Mouse (Mus musculus): ENCODE results near the gene Tpi1. TPM values are rescaled to one million over a fixed set of nuclear protein-coding genes. Genes with fewer than 3 reads are reported as not detected.

Tpi1 gene
- polyA plus RNA-seq, 1 experiment from 2014 or later = 866 TPM

- 42% methylated on average over 8 of the region's 8 CpGs for WGBS
- no peak overlapping the region for H3K9ac ChIP-seq (replicated peaks; ENCODE audit: low read length)
- no peaks in the 10 kb centered on the region for H3K9me3 ChIP-seq (ENCODE audit: low read length)
- H3K27ac ChIP-seq (ENCODE audit: low read length) = no peak overlapping the region
- no peak for ATAC-seq (ENCODE audit: low FRiP score, low TSS enrichment)
- no peak overlapping the region for H3K4me2 ChIP-seq (replicated peaks; ENCODE audit: low read depth, low read length)
- H3K36me3 ChIP-seq (ENCODE audit: insufficient read depth, low read length) = no peaks in the 10 kb centered on the region
- peaks cover 11% of the 10 kb centered on the region; the same call in 1 of the 2 replicates for H3K4me1 ChIP-seq (ENCODE audit: insufficient read depth, low read length)
- no peaks in the 10 kb centered on the region for H3K27me3 ChIP-seq (ENCODE audit: insufficient read depth, low read length)
- H3K4me3 ChIP-seq (ENCODE audit: low read length) = no peak overlapping the region
These were observed 27.2 kb downstream of the Tpi1 start for GRCm38 (mm10) chr6:124786756-124787420.

GRCm38 (mm10) chr6:124782436-124782835, 31.7 kb downstream of the Tpi1 start:
- ATAC-seq (ENCODE audit: low FRiP score, low TSS enrichment) = 0 out of 2 replicates have a peak, but pooled peaks have one; percentile 36

GRCm38 (mm10) chr6:124780917-124781316, 33.2 kb downstream of the Tpi1 start:
- ATAC-seq (ENCODE audit: low FRiP score, low TSS enrichment) = no peak
- Histone ChIP-seq H3K4me3 (ENCODE audit: low read length) (no peak overlapping the region), H3K9ac (replicated peaks; ENCODE audit: low read length) (no peak overlapping the region), H3K27ac (ENCODE audit: low read length) (no peak overlapping the region), H3K4me1 (ENCODE audit: insufficient read depth, low read length) (peaks cover 21% of the 10 kb centered on the region), H3K4me2 (replicated peaks; ENCODE audit: low read depth, low read length) (no peak overlapping the region), H3K9me3 (ENCODE audit: low read length) (no peaks in the 10 kb centered on the region), H3K36me3 (ENCODE audit: insufficient read depth, low read length) (no peaks in the 10 kb centered on the region), H3K27me3 (ENCODE audit: insufficient read depth, low read length) (no peaks in the 10 kb centered on the region)
- 84% methylated on average over 7 of the region's 7 CpGs for whole genome bisulfite sequencing

More at GRCm38 (mm10) chr6:124782436-124782835, 31.7 kb downstream of the Tpi1 start:
- no peaks in the 10 kb centered on the region for H3K27me3 ChIP-seq (ENCODE audit: insufficient read depth, low read length)
- H3K4me1 ChIP-seq (ENCODE audit: insufficient read depth, low read length) = peaks cover 21% of the 10 kb centered on the region
- H3K36me3 ChIP-seq (ENCODE audit: insufficient read depth, low read length) = no peaks in the 10 kb centered on the region
- no peak overlapping the region for H3K27ac ChIP-seq (ENCODE audit: low read length)
- peak overlapping the region; percentile 18; the same call in 1 of the 2 replicates for H3K4me3 ChIP-seq (ENCODE audit: low read length)
- WGBS = 27% methylated on average over 6 of the region's 6 CpGs
- peak overlapping the region; percentile 39 for H3K4me2 ChIP-seq (replicated peaks; ENCODE audit: low read depth, low read length)
- no peak overlapping the region for H3K9ac ChIP-seq (replicated peaks; ENCODE audit: low read length)
- H3K9me3 ChIP-seq (ENCODE audit: low read length) = no peaks in the 10 kb centered on the region

- no peaks in the 10 kb centered on the region for H3K9me3 ChIP-seq (ENCODE audit: low read length)
- no peak overlapping the region for H3K27ac ChIP-seq (ENCODE audit: low read length)
- ATAC-seq (ENCODE audit: low FRiP score, low TSS enrichment) = 0 out of 2 replicates have a peak, but pooled peaks have one; percentile 21
- peak overlapping the region; percentile 60 for H3K9ac ChIP-seq (replicated peaks; ENCODE audit: low read length)
- H3K4me2 ChIP-seq (replicated peaks; ENCODE audit: low read depth, low read length) = peak overlapping the region; percentile 70
- peaks cover 21% of the 10 kb centered on the region for H3K4me1 ChIP-seq (ENCODE audit: insufficient read depth, low read length)
- H3K27me3 ChIP-seq (ENCODE audit: insufficient read depth, low read length) = no peaks in the 10 kb centered on the region
- WGBS = 6% methylated on average over 10 of the region's 10 CpGs
- peak overlapping the region; percentile 45 for H3K4me3 ChIP-seq (ENCODE audit: low read length)
- H3K36me3 ChIP-seq (ENCODE audit: insufficient read depth, low read length) = no peaks in the 10 kb centered on the region
These were observed 34.1 kb downstream of the Tpi1 start for GRCm38 (mm10) chr6:124779984-124780416.

GRCm38 (mm10) chr6:124779222-124779983, 34.7 kb downstream of the Tpi1 start, which contains the start of gene Lrrc23:
Gene Lrrc23, minus strand, starts transcription at chr6:124779727.
- H3K4me2 ChIP-seq (replicated peaks; ENCODE audit: low read depth, low read length) = peak within 1 kb of the TSS; percentile 70
- peak; percentile 46 for ATAC-seq (ENCODE audit: low FRiP score, low TSS enrichment)
- peak within 1 kb of the TSS; percentile 45 for H3K4me3 ChIP-seq (ENCODE audit: low read length)
- no peaks in the 10 kb centered on the region for H3K27me3 ChIP-seq (ENCODE audit: insufficient read depth, low read length)
- H3K9ac ChIP-seq (replicated peaks; ENCODE audit: low read length) = peak within 1 kb of the TSS; percentile 60
- no peaks in the 10 kb centered on the region for H3K36me3 ChIP-seq (ENCODE audit: insufficient read depth, low read length)
- H3K9me3 ChIP-seq (ENCODE audit: low read length) = no peaks in the 10 kb centered on the region
- H3K4me1 ChIP-seq (ENCODE audit: insufficient read depth, low read length) = peaks cover 21% of the 10 kb centered on the region
- 3% methylated on average over 23 of the region's 23 CpGs for WGBS
- H3K27ac ChIP-seq (ENCODE audit: low read length) = no peak within 1 kb of the TSS

GRCm38 (mm10) chr6:124770511-124770910, 43.6 kb downstream of the Tpi1 start:
- Histone ChIP-seq H3K4me1 (ENCODE audit: insufficient read depth, low read length) (peaks cover 33% of the 10 kb centered on the region), H3K4me2 (replicated peaks; ENCODE audit: low read depth, low read length) (no peak overlapping the region), H3K9me3 (ENCODE audit: low read length) (no peaks in the 10 kb centered on the region), H3K27me3 (ENCODE audit: insufficient read depth, low read length) (no peaks in the 10 kb centered on the region), H3K4me3 (ENCODE audit: low read length) (no peak overlapping the region), H3K36me3 (ENCODE audit: insufficient read depth, low read length) (no peaks in the 10 kb centered on the region), H3K9ac (replicated peaks; ENCODE audit: low read length) (no peak overlapping the region), H3K27ac (ENCODE audit: low read length) (no peak overlapping the region)
- no peak for ATAC-seq (ENCODE audit: low FRiP score, low TSS enrichment)
- WGBS = 80% methylated on average over 15 of the region's 15 CpGs

GRCm38 (mm10) chr6:124770013-124770412, 44.1 kb downstream of the Tpi1 start:
- H3K4me3 ChIP-seq (ENCODE audit: low read length) = peak overlapping the region; percentile 65; the same call in 1 of the 2 replicates
- ATAC-seq (ENCODE audit: low FRiP score, low TSS enrichment) = no peak
- H3K9ac ChIP-seq (replicated peaks; ENCODE audit: low read length) = peak overlapping the region; percentile 69
- no peaks in the 10 kb centered on the region for H3K9me3 ChIP-seq (ENCODE audit: low read length)
- WGBS = 36% methylated on average over 7 of the region's 7 CpGs
- H3K4me2 ChIP-seq (replicated peaks; ENCODE audit: low read depth, low read length) = peak overlapping the region; percentile 94
- peaks cover 33% of the 10 kb centered on the region for H3K4me1 ChIP-seq (ENCODE audit: insufficient read depth, low read length)
- H3K27ac ChIP-seq (ENCODE audit: low read length) = no peak overlapping the region
- no peaks in the 10 kb centered on the region for H3K27me3 ChIP-seq (ENCODE audit: insufficient read depth, low read length)
- H3K36me3 ChIP-seq (ENCODE audit: insufficient read depth, low read length) = no peaks in the 10 kb centered on the region

- peak within 1 kb of the TSS; percentile 94 for H3K4me2 ChIP-seq (replicated peaks; ENCODE audit: low read depth, low read length)
- peak within 1 kb of the TSS; percentile 69 for H3K9ac ChIP-seq (replicated peaks; ENCODE audit: low read length)
- H3K36me3 ChIP-seq (ENCODE audit: insufficient read depth, low read length) = no peaks in the 10 kb centered on the region
- peaks cover 33% of the 10 kb centered on the region for H3K4me1 ChIP-seq (ENCODE audit: insufficient read depth, low read length)
- H3K27me3 ChIP-seq (ENCODE audit: insufficient read depth, low read length) = no peaks in the 10 kb centered on the region
- peak within 1 kb of the TSS; percentile 43; the same call in 1 of the 2 replicates for H3K27ac ChIP-seq (ENCODE audit: low read length)
- no peaks in the 10 kb centered on the region for H3K9me3 ChIP-seq (ENCODE audit: low read length)
- ATAC-seq (ENCODE audit: low FRiP score, low TSS enrichment) = peak; percentile 78
- WGBS = 1% methylated on average over 42 of the region's 54 CpGs
- peak within 1 kb of the TSS; percentile 65 for H3K4me3 ChIP-seq (ENCODE audit: low read length)
These were observed 44.9 kb downstream of the Tpi1 start, which contains the start of gene Eno2 for GRCm38 (mm10) chr6:124769101-124769765. Gene Eno2, minus strand, starts transcription at chr6:124769673.

GRCm38 (mm10) chr6:124768704-124769044, 45.4 kb downstream of the Tpi1 start:
- Histone ChIP-seq H3K9me3 (ENCODE audit: low read length) (no peaks in the 10 kb centered on the region), H3K9ac (replicated peaks; ENCODE audit: low read length) (peak overlapping the region; percentile 69), H3K4me2 (replicated peaks; ENCODE audit: low read depth, low read length) (peak overlapping the region; percentile 94), H3K4me3 (ENCODE audit: low read length) (peak overlapping the region; percentile 65), H3K36me3 (ENCODE audit: insufficient read depth, low read length) (no peaks in the 10 kb centered on the region), H3K4me1 (ENCODE audit: insufficient read depth, low read length) (peaks cover 33% of the 10 kb centered on the region), H3K27me3 (ENCODE audit: insufficient read depth, low read length) (no peaks in the 10 kb centered on the region), H3K27ac (ENCODE audit: low read length) (peak overlapping the region; percentile 43; the same call in 1 of the 2 replicates)
- ATAC-seq (ENCODE audit: low FRiP score, low TSS enrichment) = 0 out of 2 replicates have a peak, but pooled peaks have one; percentile 10
- WGBS = 7% methylated on average over 9 of the region's 9 CpGs

Data from kidney, embryonic 16.5 days (tissue).